Comparison of ENCODE assay signal across 16 mouse cellular contexts in the genomic region with DNA sequence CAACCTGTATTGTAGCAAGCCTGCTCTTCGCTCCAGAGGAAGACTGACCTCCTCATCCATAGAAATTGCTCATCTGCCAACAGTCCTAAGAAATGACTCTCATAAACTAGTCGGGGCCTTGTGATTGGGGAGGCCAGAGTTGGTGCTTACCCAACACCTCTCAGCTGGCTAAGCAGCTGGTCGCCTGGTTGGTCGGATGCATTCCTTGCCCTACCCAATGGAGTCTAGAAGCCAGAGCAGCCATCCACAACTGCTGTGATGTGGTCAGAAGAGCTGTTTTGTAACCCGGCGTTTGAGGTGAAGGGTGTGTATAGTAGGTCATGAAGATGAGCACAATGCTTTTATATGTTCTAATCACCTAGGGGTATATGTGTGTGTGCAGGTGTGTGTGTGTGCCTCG.
"Had no signal": no experiment of that assay in that cellular context is flagged by ENCODE, and none has a peak within 500 bp of the region (broad histone marks: within the 10 kb centered on the region; RNA-seq: fewer than 3 reads in every experiment).

No protein-coding gene starts in this region.

- H3K27me3 ChIP-seq: kidney, embryonic 15.5 days; limb, embryonic 12.5 days; limb, embryonic 15.5 days; midbrain, embryonic 12.5 days had no signal

- H3K4me3 ChIP-seq: kidney, embryonic 15.5 days; limb, embryonic 12.5 days; limb, embryonic 15.5 days; midbrain, embryonic 12.5 days had no signal

- H3K9ac ChIP-seq: kidney, embryonic 15.5 days; limb, embryonic 12.5 days; limb, embryonic 15.5 days; liver, embryonic 14.5 days; liver, postnatal 0 days; lung, embryonic 14.5 days; midbrain, embryonic 12.5 days had no signal

- ATAC-seq: liver, postnatal 0 days; lung, postnatal 0 days; midbrain, embryonic 16.5 days had no signal

- H3K27ac ChIP-seq: kidney, embryonic 15.5 days; limb, embryonic 12.5 days; limb, embryonic 15.5 days; liver, embryonic 14.5 days; midbrain, embryonic 12.5 days; stomach, postnatal 0 days had no signal

- H3K4me1 ChIP-seq: kidney, embryonic 15.5 days; midbrain, embryonic 12.5 days had no signal

- H3K4me2 ChIP-seq: kidney, embryonic 15.5 days; limb, embryonic 12.5 days; limb, embryonic 15.5 days; liver, embryonic 11.5 days; lung, embryonic 14.5 days; midbrain, embryonic 12.5 days had no signal

- H3K9me3 ChIP-seq: kidney, embryonic 15.5 days; limb, embryonic 12.5 days; limb, embryonic 15.5 days; midbrain, embryonic 12.5 days had no signal

- DNase-seq: kidney, adult 11 months; kidney, adult 8-10 months; kidney, postnatal 14 days; kidney, postnatal 4 days; left cerebral cortex, postnatal 4 days; liver, postnatal 0 days; lung, embryonic 14.5 days had no signal
